Mouse (Mus musculus) brain, adult 2 months (tissue): ENCODE results near the gene Hoxa6.

Experiments
- DNase-seq: peaks from one replicate; pipeline ENCODE4 v3.0.0; 2011; ENCODE audit warnings: low read depth, low spot score

The Hoxa6 gene

DNA sequence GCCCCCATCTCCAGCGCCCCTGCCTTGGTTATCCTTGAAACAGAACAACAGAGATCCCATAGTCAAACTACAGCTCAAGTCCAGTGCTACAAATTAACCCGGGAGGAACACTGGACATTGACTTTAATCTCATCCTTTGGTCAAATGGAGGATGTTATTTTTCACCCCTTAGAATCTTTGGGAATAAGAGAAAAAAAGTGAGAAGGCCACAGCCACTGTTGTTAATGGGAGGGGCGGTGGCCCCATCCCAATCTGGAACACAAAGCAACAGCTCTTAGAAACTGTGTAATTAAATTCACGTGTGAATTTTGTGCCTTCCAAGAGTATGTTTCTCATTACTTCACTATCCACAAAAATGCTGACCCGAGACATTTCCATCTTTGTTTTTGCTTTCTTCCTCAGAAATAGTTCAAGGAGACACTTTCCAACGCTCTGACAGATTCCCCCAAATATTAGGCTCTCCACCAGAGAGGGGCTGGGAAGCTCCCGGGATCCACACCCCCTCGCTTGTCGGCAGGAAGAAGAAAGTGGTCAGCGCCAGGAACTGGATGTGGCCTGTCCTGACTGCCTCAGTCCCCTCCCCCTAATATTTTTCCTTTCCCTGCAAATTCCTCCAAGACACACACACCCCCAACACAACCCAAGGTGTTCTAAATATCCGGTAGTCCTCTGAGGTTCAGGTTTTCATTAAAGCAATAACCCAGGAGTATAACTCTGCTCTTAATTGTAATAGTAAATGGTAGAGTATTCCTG lies 19.1 kb upstream of the Hoxa6 start:
- no peak for DNase-seq

DNA sequence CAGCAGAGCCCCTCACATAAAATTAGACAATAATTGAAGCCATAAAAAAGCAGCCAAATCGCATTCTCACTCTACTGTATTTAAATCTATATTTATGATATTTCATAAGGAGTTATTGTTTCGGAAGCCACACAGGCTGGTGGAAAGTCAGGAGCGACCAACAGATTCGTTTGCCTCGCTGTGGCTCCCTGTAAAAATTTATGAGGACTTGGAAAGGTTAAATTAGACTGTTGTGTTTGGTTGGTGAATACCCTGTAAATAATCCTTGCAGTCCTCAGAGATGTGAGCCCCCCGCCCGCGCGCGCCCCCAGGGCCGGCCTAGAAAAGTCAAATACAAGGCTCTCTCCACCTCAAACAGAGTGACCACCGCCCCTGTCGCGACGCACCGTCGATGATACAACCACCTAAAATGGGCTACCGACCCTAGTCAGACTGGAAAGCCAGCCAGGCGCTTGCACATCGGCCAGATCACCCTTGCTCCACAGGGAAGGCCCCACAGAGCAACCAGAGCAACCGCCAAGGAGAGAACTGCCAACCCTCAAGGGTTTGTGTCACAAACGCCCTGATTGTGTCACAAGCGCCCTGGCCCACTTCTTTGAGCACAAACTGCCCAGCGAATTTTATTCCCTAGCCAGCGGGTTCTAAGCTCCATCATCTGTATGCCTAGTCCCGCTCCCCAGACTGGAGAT lies 18.2 kb upstream of the Hoxa6 start:
- no peak for DNase-seq

DNA sequence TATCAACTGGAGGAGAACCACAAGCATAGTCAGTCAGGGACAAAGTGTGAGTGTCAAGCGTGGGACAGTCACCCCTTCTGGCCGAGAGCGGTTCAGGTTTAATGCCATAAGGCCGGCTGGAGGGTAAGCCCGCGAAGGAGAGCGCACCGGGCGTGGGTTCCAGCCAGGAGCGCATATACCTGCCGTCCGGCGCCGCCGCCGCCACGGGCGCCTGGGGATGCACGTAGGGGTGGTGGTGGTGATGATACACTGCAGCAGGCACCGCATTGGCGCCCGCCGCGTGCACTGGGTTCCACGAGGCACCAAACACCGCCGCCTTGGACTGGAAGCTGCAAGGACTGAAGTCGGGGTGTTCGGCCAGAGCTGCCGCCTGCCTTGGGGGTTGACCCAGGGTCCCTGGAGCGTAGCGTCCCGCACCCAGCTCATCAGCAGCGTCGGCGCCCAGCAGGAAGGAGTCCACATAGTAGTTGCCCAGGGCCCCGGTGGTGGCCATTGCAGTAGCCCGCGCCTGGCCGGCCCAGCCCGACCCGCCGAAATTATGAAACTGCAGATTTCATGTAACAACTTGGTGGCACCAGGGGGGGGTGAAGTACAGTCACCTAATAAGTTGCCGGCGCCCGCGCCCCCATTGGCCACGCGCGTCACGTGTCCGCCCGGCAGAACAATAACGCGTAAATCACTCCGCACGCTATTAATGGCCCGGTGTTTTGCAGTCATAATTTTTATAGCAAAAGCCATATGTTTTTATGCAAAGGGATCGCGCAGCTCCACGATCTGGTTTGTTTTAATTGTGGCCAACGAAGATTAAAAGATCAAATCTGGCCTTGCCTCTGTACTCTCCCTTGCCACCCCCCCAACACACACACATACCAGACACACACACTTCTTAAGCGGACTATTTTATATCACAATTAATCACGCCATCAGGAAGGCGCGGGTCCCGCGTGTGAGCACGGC lies 17.4 kb upstream of the Hoxa6 start:
- DNase-seq: no peak

DNA sequence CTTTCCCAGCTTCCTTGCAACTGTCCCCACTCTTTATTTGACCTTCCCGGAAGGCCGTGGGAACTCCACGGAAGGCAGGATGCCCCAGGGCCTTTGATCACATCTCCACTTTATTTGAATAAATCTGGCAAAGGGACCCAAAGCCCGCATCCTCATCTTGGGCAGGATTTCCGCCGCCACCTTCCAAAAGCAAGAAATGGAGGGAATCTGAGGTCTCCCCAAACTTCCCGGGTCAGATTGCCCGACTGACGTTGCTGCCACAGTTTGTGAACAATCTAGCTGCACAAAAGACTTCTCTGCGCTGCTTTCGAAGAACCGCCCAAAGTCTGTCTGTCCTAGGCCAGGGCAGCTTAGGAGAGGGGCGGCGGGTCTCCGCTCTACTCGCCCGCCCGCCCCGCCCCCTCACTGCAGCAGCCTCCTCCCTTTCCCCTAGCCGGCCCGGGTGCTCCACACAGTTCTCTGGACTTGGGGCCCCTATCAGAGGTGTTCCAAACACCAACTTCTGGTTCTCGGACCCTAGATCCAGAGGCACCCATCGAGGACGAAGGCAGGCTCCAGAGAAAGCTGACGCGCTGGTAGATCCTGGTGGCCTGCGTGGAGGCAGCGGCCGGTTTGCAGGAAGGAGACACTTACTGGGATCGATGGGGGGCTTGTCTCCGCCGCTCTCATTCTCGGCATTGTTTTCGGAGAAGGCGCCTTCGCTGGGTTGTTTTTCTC lies 16.5 kb upstream of the Hoxa6 start:
- DNase-seq: no peak

DNA sequence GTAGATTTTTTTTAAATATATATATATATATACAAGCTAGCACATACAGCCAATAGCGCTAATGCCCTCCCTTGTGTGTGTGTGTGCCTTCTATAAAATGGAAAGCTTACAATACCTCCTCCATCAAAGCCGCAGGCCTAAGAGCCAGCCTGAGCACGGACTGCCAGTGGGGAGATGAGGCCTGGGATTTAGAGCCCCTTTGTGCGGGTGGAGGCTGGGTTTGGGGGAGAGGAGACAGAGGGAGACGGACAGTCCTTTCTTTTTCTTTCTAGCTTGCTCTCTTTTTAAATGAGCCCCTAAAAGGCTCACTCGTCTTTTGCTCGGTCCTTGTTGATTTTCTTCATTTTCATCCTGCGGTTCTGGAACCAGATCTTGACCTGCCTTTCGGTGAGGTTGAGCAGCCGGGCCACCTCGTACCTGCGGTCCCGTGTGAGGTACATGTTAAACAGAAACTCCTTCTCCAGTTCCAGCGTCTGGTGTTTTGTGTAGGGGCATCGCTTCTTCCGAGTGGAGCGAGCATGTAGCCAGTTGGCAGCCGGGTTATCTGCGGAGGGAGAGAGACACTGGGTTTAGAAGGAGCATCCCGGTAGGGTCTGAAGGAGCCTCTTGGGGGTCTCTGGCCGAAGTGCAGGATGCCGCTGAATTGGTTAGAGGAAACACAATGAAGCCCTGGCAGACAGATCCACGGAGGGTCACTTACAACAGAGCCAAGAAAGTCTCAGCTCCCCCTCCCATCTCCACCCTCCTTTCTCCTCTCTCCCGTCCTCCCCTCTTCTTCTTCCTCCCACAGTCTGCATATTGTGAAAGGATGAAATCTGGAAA lies 15.6 kb upstream of the Hoxa6 start:
- no peak for DNase-seq

DNA sequence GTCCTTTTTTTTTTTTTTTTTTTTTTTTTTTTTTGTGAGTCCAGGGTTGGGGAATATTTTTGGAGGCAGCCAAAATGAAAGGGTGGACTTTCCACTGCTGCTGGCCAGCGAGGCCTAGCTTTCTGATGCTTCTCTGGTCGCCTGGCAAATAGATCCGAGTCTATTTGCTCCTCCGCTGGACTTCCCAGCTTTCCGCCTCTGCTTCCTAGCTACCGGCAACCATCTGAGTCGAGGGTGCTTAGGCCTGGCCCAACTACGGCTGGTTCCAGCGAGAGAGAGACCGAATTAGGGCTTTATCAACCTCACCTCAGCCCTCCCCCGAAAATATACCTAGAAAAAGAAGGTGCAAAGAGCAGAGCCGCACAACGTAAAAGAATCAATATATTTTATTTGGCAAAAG lies 14.2 kb upstream of the Hoxa6 start:
- no peak for DNase-seq

DNA sequence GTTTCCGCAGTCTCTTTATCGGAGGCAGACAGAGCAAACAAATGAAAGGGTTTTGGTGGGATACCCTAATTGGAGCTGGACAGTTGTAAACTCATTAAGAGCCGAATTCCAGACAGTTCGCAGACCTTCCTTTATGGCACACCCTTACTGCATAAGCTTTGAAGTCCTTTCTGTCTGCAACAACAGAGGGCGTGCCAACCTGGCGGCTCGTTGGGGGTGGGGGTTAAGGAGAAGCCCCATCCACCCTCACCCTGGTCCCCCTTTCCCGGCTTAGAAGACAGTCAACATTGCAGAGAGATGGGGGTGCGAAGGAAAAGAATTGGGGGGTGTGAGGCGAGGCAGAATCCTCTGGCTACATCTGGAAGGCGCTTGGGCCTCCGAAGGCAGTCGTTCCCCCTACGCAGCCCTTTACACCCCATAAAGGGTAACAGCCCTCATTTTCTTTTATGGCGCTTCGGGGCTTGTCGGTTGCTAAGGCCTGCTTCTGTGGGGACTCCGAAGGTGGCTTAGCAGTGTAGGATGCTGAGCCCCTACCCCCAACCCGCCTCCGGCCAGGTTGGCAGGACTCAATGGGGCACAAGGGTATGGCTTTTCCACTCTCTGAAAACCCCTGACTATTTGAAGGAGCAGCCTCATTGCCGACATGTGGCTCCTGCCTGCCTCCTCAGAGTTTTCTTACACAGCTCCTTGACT lies 13.6 kb upstream of the Hoxa6 start:
- DNase-seq: no peak

DNA sequence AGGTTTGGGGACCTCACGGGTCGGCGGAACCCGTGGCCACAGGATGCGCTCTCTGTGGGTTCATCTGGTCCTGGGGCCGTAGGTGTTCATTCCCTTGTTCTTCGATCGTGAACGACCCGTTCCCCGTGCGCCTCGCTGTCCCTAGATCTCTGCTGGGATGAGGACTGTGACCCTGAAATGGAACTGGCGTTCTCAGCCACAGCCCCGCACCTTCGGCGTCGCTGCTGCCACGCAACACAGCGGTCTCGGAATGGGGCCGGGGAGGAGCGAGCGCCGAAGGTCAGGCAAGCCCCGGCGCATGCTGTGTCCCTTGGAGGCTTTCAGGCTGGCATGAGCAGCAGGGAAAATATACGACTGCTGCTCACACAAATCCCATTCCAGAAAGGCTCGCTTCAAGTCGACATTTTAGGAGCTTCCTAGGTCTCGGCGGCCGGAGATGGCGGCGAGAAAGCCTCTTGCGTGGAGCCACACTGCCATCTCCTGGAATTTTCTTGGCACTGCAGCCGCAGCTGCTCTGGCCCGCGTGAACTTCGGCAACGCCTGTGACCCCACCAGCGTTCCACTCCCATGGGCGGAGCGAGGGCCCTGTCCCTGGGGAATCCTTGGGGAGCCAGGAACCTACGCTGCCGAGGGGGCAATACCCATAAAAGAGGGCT lies 12.9 kb upstream of the Hoxa6 start, which contains the start of gene Hoxa7:
Gene Hoxa7, minus strand, starts transcription at position 518 of the 656 bp plus-strand sequence.
- DNase-seq: peak; percentile 86

DNA sequence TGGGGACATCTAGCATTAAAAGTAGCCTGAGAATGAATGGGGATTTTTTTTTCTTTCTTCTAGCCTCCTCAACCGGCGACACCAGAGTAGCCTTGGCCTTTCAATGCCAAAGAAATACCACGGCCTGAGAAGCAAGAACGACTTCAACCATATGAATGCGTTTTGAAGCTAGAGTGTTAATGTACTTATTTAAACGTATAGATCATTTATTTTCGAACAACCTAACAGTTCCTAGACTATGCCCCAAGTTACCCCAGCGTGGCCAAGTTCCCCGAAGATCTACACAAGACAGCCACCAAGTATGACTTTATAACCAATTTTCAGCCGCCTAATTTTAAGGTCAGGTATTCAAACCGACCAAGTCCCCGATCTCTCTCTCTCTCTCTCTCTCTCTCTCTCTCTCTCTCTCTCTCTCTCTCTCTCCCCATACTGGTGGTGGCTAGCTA lies 12.4 kb upstream of the Hoxa6 start:
- DNase-seq: no peak

DNA sequence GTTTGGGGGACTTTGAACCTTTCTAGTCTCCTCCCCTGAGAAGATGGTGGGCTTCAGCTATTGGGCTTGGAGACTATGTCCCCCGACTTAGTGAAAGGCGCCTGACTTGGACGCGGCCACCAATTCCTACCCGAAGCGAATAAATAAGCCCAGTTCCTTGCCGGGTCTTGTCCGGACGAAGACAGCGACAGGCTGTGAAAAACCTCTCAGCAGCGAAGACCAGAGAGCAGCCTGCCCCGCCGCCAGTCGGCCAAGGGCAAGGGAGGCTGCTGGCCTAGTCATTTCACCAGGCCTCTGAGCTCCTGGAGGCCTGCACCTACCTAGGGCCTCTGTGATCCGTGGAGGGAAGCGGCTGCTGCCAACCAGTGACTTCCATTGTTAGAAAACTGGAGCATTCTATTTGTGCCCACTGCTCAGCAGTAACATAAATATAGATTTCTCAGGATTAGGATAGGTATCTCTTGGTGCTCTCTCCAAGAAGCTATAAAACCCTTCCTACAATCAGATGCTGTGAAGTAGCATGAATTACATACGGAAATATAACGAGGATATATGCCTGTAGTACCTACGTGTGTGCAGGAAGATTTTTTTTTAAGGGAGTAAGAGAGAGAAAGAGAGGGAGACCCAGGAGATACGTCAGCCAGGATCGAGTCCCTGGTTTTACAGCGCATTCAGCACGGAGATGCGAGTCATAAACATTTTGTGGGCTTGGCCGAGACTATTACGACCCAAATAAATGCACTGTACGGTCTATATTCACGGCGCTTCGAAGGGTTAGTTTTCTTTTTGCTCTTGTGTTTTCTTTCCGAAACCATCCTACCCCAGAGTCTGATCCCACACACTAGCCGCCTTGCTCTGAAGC lies 11.7 kb upstream of the Hoxa6 start:
- no peak for DNase-seq

DNA sequence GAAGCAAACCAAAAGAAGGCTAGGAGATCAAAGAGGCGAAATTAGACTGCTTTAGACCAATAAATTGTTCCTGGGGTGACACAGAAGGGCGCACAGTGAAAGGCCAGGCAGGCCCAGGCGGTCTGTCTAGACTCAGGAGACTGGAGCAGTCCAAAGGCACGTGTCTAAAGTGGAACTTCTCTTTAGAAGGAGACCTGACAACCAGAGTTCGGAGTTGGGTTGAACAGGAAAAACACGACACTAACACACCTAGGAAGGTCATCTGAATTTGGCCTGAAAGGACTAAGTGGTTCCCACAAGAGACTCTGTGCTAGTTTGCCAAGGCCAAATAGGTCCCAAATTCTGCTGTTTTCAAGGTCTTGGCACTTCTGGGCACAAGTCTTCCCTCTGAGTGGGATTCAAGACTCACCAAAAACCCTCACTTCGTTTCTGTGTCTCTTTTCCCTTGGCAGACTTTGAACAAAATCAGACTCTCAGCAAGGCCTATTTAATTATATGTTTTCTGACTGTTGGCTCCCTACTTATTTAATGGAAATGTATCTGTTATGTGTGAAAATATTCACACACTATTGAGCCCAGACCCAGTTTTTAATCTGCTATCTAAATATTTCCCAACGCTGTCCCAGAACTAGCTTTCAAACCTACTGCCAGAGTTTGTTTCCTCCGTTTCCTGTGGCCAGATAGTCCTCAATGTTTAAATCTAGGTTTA lies 10.9 kb upstream of the Hoxa6 start:
- DNase-seq: no peak

DNA sequence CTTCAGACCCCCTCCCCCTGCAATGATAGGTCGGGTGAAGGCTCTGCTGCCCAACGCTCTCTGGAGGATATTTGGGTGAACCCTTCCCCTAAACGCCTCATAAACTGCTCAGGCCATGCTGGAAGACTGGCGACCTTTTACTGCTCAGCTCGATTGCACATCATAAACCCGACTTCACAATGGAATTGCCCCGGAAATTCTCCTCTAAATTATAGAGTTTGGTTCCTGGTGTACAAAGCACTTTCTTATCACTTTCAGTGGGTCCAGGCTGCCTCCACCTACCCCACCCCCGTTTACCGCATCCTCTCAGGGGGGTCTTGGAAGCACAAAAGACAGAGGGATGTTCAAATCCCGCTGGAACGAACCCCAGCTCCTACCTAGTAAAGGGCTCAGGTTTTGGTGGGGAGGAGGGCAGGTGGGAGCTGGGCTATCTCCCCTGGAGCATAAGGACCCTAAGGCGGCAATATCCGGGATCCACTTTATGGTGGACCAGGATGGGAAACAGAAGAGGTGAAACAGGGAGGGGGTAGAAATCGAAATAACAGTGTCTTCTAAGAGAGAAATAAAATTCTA lies 10.2 kb upstream of the Hoxa6 start:
- no peak for DNase-seq

DNA sequence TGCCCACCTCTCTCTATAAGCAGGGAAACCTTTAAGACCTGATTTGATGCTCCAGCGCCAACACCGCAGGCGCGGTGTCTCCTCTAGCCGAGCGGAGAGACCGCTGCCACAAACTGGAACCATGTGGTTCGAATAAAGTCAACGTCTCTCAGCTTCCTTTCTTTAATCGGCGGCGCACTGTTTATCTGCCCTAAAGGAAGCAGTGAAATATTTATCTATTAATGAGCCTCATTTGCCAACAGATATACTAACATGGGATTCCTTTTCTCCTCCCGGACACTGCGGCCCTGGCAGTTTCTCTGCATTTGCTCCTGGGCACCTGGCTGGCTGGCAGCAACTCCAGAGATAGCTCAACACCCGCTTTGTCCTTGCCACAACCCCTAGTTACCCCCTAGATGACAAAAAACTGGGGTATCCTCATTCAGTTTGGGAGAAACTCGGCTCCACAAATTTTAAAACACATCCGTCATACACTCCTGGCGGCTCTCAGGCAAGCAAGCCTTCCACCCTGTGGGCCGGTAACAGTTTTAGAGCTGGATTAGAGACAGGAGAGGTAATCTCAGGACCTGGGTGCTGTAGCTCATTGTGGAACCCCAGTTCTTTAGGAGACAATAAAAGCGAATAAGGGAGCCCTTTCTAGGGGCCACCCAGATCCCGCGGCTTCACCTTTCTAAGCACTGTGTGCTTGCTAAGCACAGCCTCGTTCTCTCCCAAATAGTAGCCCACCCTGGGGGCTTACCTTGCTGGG lies 9.5 kb upstream of the Hoxa6 start:
- no peak for DNase-seq

DNA sequence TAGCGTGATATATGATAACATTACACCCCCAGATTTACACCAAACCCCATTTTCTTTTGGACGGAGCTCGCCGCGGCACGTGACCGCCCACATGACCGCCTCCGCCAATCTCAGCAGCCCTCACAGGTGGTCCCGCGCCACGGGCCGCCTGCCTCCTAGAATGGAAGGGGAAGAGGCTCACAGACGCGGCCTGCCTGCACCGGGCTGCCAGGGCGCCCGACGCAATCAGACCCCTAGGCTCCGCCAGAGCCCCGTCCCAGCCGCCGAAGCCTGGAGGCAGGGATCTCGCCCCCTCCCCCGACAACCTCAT lies 8.9 kb upstream of the Hoxa6 start:
- DNase-seq: no peak

DNA sequence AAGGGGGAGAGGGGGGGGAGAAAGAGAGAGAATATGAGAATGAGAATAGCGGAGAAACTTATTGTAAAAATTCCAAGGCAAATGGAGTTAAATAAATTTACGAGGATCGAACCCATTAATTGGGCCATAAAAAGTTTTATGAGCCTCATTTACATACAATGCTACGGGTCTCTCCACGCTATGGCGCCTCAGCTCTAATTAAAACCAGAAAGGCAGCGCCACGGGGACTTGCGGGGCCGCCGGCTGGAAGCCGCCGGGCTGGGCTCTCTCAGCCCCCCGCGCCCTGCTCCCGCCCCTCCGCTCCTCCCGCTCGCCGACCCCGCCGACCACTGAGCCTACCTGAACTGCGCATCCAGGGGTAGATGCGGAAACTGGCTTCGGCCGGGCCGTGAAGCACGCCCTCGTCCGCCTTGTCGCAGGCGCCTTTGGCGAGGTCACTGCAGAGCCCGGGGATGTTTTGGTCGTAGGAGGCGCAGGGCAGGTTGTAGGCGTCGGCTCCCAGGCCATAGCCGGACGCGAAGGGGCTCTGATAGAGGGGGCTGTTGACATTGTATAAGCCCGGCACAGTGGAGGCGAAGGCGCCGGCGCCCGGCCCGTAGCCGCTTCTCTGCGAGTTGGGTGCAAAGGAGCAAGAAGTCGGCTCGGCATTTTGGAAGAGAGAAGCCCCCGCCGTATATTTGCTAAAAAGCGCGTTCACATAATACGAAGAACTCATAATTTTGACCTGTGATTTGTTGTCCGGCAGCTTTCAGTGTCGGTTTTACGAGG lies 8.4 kb upstream of the Hoxa6 start:
- DNase-seq: no peak
